Mouse (Mus musculus) kidney, postnatal 0 days (tissue): ENCODE data around the gene Dab2. TPM values are rescaled to one million over a fixed set of nuclear protein-coding genes. Genes with fewer than 3 reads are reported as not detected.
A peak's percentile ranks its signal among the peaks of the same experiment; 100 is the strongest.

ENCODE experiments used
- ATAC-seq: fragments of 200-750 bp; cut with Nextera tagmentation; replicated peaks from 2 replicates; pipeline ENCODE4 v1.8.0; 2017; ENCODE audit warnings: low read depth, moderate number of reproducible peaks, moderate TSS enrichment, moderate library complexity; ENCODE audit not compliant: low FRiP score
- DNase-seq: peaks from one replicate; pipeline ENCODE4 v3.0.0-alpha.2; 2016; ENCODE audit warnings: low spot score
- H3K27ac ChIP-seq: fragments of 300-500 bp; sonication (generic); 2 replicates; pipeline ENCODE4 v1.5.1; 2014; ENCODE audit warnings: mild to moderate bottlenecking
- H3K27me3 ChIP-seq: fragments of 300-500 bp; sonication (generic); 2 replicates; pipeline ENCODE4 v1.6.1; 2014; ENCODE audit warnings: low read length, mixed read lengths; ENCODE audit not compliant: insufficient read depth
- H3K36me3 ChIP-seq: fragments of 300-500 bp; sonication (generic); 2 replicates; pipeline ENCODE4 v1.6.1; 2014; ENCODE audit warnings: low read length, mixed read lengths; ENCODE audit not compliant: insufficient read depth
- H3K4me1 ChIP-seq: fragments of 300-500 bp; sonication (generic); replicated peaks from 2 replicates; pipeline ENCODE4 v1.6.1; 2014; ENCODE audit warnings: antibody characterized with exemption, low read length, mixed read lengths; ENCODE audit not compliant: insufficient read depth
- H3K4me2 ChIP-seq: fragments of 300-500 bp; sonication (generic); 2 replicates; pipeline ENCODE4 v1.6.1; 2014; ENCODE audit warnings: mild to moderate bottlenecking, low read length, moderate library complexity, mixed read lengths
- H3K4me3 ChIP-seq: fragments of 300-500 bp; sonication (generic); replicated peaks from 2 replicates; pipeline ENCODE4 v1.5.1; 2014; ENCODE audit warnings: low read depth, low read length
- H3K9ac ChIP-seq: fragments of 300-500 bp; sonication (generic); 2 replicates; pipeline ENCODE4 v1.6.1; 2014; ENCODE audit warnings: low read depth, low read length
- H3K9me3 ChIP-seq: fragments of 300-500 bp; sonication (generic); replicated peaks from 2 replicates; pipeline ENCODE4 v1.6.1; 2016; ENCODE audit warnings: low read length, inconsistent platforms, mixed read lengths
- CTCF ChIP-seq: IDR thresholded peaks from 2 replicates; pipeline ENCODE4 v1.5.1; 2016; ENCODE audit warnings: antibody characterized with exemption, low read depth, mild to moderate bottlenecking, moderate library complexity
- WGBS: fragments of 180-500 bp; shearing (Covaris S2); extraction: QIAGEN DNeasy Blood & Tissue Kit; methylation state at CpG from one replicate; pipeline ENCODE4 v1.1.7; 2014; 5-methylcytosine and 5-hydroxymethylcytosine counted together
- polyA plus RNA-seq: library from polyadenylated mRNA; unstranded; fragments of >200 nt; fragmentation: Nextera tagmentation; extraction: Ambion mirVana; gene quantifications from 2 replicates; pipeline ENCODE4 v1.2.1, GENCODE M21; 2015

Dab2 gene
- polyA plus RNA-seq, 1 experiment from 2014 or later: 94.5 TPM

DNA sequence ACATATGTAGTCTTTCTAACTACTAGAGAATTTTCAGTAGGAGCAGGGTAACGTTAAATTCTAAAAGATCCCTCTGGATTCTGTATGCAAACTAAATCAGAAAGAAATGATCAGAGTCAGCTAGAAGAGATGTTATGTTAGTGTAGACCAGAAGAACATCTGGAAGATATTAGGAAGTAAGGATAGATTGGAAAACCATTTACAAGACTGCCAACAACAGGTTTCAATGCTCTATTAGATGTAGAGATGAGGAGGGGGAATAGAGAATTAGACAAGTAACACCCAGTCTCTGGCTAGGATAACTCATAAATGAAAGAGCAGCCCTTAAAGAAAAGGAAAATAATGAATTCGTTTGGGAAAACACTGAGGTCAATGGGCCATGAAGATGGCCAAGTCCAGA lies 154.9 kb downstream of the Dab2 start:
- no peak overlapping the region for H3K4me2 ChIP-seq
- WGBS: 54% methylated on average over 2 of the region's 2 CpGs
- DNase-seq (no peak), ATAC-seq (no peak)
- H3K27ac ChIP-seq: no peak overlapping the region
- H3K36me3 ChIP-seq: no peaks in the 10 kb centered on the region
- no peaks in the 10 kb centered on the region for H3K9me3 ChIP-seq
- no peak overlapping the region for H3K9ac ChIP-seq
- no peak overlapping the region for H3K4me3 ChIP-seq
- TF ChIP-seq CTCF: no peak
- H3K4me1 ChIP-seq: no peaks in the 10 kb centered on the region
- H3K27me3 ChIP-seq: no peaks in the 10 kb centered on the region

DNA sequence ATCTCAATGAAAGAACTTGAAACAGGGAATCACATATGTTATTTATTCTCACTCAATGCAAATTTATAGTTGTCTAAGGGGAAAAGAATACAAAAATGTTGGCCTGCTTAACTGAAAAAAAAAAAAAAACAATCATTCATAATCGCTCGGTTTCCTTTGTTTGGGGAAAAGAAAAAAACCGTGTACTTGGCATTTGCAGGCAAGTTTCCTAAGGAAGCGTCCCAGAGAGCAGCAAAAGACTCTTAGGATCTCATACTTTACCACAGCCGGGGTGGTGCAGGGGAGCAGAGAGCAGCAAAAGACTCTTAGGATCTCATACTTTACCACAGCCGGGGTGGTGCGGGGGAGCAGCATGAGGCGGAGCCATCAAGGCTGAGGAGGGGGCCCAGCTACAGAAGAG lies 161.8 kb downstream of the Dab2 start:
- H3K9me3 ChIP-seq: no peaks in the 10 kb centered on the region
- H3K4me3 ChIP-seq: no peak overlapping the region
- peak; percentile 24 for DNase-seq
- no peak overlapping the region for H3K4me2 ChIP-seq
- H3K4me1 ChIP-seq: no peaks in the 10 kb centered on the region
- H3K27ac ChIP-seq: no peak overlapping the region
- H3K27me3 ChIP-seq: no peaks in the 10 kb centered on the region
- TF ChIP-seq CTCF: no peak
- 54% methylated on average over 8 of the region's 8 CpGs for WGBS
- no peak overlapping the region for H3K9ac ChIP-seq
- no peaks in the 10 kb centered on the region for H3K36me3 ChIP-seq
- no peak for ATAC-seq

DNA sequence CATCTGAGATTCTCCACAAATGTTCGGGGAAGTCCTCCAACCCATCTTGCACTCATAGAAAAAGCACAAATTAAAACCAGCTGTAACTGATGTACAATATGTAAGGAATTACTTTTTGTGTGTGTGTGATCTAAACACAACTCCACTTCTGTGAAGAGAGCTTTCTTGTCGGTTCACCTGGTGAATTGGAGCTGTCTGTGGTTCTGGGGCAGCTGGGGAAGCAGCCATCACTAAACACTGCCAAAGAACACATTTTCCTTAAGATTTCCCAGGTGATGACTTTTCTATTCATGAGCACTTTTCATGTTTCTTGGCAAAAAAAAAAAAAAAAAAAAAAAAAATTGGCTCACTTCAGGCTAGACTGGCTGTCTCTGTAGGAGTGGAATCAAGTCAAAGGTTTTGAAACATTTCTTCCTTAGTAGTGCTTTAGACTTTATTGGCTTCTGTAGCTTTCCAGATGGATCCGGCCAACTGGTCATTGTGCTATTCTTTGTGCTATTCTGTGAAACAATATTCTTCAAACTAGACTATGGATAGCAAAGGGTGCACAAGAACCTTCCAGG lies 163.9 kb downstream of the Dab2 start:
- no peaks in the 10 kb centered on the region for H3K4me1 ChIP-seq
- H3K27ac ChIP-seq: no peak overlapping the region
- no peak for ATAC-seq
- no peaks in the 10 kb centered on the region for H3K27me3 ChIP-seq
- DNase-seq: no peak
- H3K9ac ChIP-seq: no peak overlapping the region
- H3K4me3 ChIP-seq: no peak overlapping the region
- no peak overlapping the region for H3K4me2 ChIP-seq
- 77% methylated on average over 3 of the region's 3 CpGs for WGBS
- TF ChIP-seq CTCF: no peak
- no peaks in the 10 kb centered on the region for H3K9me3 ChIP-seq
- H3K36me3 ChIP-seq: no peaks in the 10 kb centered on the region

DNA sequence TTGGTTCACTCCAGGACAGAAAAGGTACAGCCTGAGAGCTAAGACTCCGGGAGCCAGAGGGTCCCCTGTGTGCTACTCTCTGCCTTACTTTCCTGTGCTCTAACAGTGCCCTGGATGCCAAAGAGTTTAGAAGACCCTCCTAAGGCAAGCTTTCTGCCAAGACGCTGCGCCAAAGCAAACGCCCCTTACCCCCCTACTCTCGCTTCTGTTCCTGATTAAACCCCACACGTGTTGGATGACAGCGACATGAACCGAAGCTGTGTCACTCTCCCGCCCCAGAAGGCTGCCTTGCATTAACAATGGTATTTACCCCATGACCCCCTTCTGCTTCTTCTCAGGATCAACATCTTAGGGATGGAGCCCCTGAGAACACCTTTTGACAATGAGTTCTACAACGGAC lies 167.4 kb downstream of the Dab2 start:
- Histone ChIP-seq H3K9ac (no peak overlapping the region), H3K4me2 (no peak overlapping the region), H3K36me3 (no peaks in the 10 kb centered on the region), H3K27ac (no peak overlapping the region), H3K4me1 (no peaks in the 10 kb centered on the region), H3K4me3 (no peak overlapping the region), H3K9me3 (no peaks in the 10 kb centered on the region), H3K27me3 (no peaks in the 10 kb centered on the region)
- WGBS: 79% methylated on average over 10 of the region's 10 CpGs
- no peak for DNase-seq
- no peak for TF ChIP-seq CTCF
- no peak for ATAC-seq

DNA sequence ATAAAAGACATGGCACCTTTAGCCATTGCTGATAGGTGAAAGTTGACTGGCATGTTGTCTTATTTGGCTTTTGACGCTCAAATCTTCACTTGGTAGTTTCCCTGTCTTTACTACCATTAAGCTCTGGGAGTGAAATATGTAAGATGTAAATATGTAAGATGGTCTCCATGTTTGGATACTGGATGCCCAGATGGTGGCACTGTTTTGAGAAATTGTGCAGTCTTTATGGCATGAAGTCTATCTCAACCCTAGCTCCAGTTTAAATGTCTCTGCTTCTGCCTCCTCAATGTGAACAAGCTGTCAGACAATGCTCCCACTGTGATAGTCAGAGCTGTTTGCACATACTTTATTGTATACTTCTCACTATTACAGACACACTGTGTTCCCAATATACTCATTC lies 169.3 kb downstream of the Dab2 start:
- H3K27ac ChIP-seq: no peak overlapping the region
- no peaks in the 10 kb centered on the region for H3K36me3 ChIP-seq
- H3K4me3 ChIP-seq: no peak overlapping the region
- no peak for ATAC-seq
- H3K9me3 ChIP-seq: no peaks in the 10 kb centered on the region
- TF ChIP-seq CTCF: peak; percentile 23; the same call in 1 of the 2 replicates
- H3K27me3 ChIP-seq: no peaks in the 10 kb centered on the region
- 95% methylated on average over 1 of the region's 1 CpGs for WGBS
- H3K4me2 ChIP-seq: no peak overlapping the region
- no peak for DNase-seq
- H3K4me1 ChIP-seq: no peaks in the 10 kb centered on the region
- H3K9ac ChIP-seq: no peak overlapping the region

DNA sequence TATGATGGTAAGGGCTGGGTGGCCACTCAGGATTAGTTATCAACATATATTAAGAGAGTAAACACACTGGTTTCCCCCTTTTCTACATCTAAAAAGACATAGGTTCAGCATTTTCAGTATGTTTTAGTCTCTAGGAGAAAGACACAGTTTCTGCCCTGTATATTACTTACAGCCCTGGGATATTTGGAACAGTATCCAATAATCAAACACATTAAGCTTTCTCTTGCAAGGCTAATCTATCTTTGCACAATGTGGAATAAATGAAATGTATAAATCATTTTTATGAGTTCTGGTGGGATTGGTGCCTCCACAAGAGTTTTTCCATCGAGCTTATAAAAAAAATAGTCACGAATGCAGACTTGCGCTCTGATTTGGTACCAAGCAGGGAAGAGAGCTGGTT lies 169.8 kb downstream of the Dab2 start:
- H3K9me3 ChIP-seq: no peaks in the 10 kb centered on the region
- 76% methylated on average over 3 of the region's 3 CpGs for WGBS
- TF ChIP-seq CTCF: no peak
- no peaks in the 10 kb centered on the region for H3K27me3 ChIP-seq
- H3K4me1 ChIP-seq: no peaks in the 10 kb centered on the region
- H3K4me2 ChIP-seq: no peak overlapping the region
- ATAC-seq (no peak), DNase-seq (no peak)
- H3K27ac ChIP-seq: no peak overlapping the region
- H3K4me3 ChIP-seq: no peak overlapping the region
- no peaks in the 10 kb centered on the region for H3K36me3 ChIP-seq
- H3K9ac ChIP-seq: no peak overlapping the region

DNA sequence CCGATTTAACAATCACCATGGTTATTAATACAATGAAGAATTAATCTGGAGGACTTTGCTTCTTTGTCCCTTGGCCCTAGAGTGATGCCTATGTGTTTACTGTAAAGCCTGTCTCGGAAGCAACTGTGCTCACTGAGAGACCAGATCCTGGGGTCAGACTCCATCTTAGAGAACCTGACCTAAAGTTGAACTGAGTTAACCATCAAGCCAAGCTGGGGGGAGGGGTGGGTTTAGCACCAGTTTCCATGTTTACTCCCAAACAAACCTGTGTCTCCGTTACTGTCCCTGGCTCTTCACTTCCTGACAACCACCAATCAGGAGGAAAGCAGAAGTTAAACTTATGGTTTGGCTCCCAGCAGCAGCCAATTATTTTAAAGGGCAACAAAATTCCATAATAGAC lies 184.0 kb downstream of the Dab2 start:
- H3K4me3 ChIP-seq: no peak overlapping the region
- no peak overlapping the region for H3K27ac ChIP-seq
- no peak overlapping the region for H3K9ac ChIP-seq
- no peak for TF ChIP-seq CTCF
- H3K9me3 ChIP-seq: no peaks in the 10 kb centered on the region
- no peak for DNase-seq
- no peak overlapping the region for H3K4me2 ChIP-seq
- H3K4me1 ChIP-seq: no peaks in the 10 kb centered on the region
- H3K27me3 ChIP-seq: no peaks in the 10 kb centered on the region
- no peaks in the 10 kb centered on the region for H3K36me3 ChIP-seq
- ATAC-seq: no peak
- WGBS: 75% methylated on average over 3 of the region's 3 CpGs

Other genes with a start within 250 kb of the Dab2 start
- gene C9, start 145.5 kb downstream of the Dab2 start, polyA plus RNA-seq: 0.08 TPM in 1 of 2 replicates, not detected in the other
- gene Fyb, start 223.1 kb downstream of the Dab2 start, polyA plus RNA-seq: 4.3 and 4.8 TPM in 2 replicates